ENCODE assay signal across 11 mouse cellular contexts in genomic region chr7:99311433-99311832, GRCm38 (mm10). TPM values are rescaled to one million over a fixed set of nuclear protein-coding genes. Genes with fewer than 3 reads are reported as not detected.
DNase-seq lines count a peak whose midpoint lies in the region; ATAC-seq and TF ChIP-seq lines count a peak whose summit lies in the region.
"Had no signal": no experiment of that assay in that cellular context is flagged by ENCODE, and none has a peak within 500 bp of the region (broad histone marks: within the 10 kb centered on the region; RNA-seq: fewer than 3 reads in every experiment).

No protein-coding gene starts in this region.

- no peaks in the 10 kb centered on the region for H3K36me3 ChIP-seq in kidney, adult 2 months (ENCODE audit: control insufficient read depth, insufficient read depth, low read length)
- peaks cover 11% of the 10 kb centered on the region for H3K36me3 ChIP-seq in hindbrain, embryonic 13.5 days
- H3K36me3 ChIP-seq in midbrain, embryonic 14.5 days (ENCODE audit: control insufficient read depth, insufficient read depth, low read length), result peaks cover 16% of the 10 kb centered on the region
- H3K36me3 ChIP-seq: heart, embryonic 13.5 days; lung, embryonic 15.5 days had no signal

- ATAC-seq in CD4-positive, CD25-positive, alpha-beta regulatory T cell, adult 4 months, result peak; percentile 45
- no peak for ATAC-seq in hindbrain, embryonic 13.5 days (ENCODE audit: low FRiP score)
- no peak for ATAC-seq in midbrain, embryonic 14.5 days (ENCODE audit: low FRiP score, low TSS enrichment)

- 44% methylated on average over 7 of the region's 7 CpGs for WGBS in kidney, adult 2 months
- WGBS in hindbrain, embryonic 13.5 days, result 35% methylated on average over 7 of the region's 7 CpGs
- WGBS in midbrain, embryonic 14.5 days, result 41% methylated on average over 7 of the region's 7 CpGs

- no peaks in the 10 kb centered on the region for H3K27me3 ChIP-seq in kidney, adult 2 months (replicated peaks; ENCODE audit: control insufficient read depth, insufficient read depth, low read length)
- no peaks in the 10 kb centered on the region for H3K27me3 ChIP-seq in hindbrain, embryonic 13.5 days
- no peaks in the 10 kb centered on the region for H3K27me3 ChIP-seq in midbrain, embryonic 14.5 days (ENCODE audit: control insufficient read depth, insufficient read depth, low read length)
- H3K27me3 ChIP-seq: heart, embryonic 13.5 days; lung, embryonic 15.5 days had no signal

- no peak overlapping the region for H3K4me2 ChIP-seq in hindbrain, embryonic 13.5 days
- no peak overlapping the region; the same call in 1 of the 2 replicates for H3K4me2 ChIP-seq in midbrain, embryonic 14.5 days (ENCODE audit: low read length)
- H3K4me2 ChIP-seq: heart, embryonic 13.5 days; lung, embryonic 15.5 days had no signal

- H3K9ac ChIP-seq in hindbrain, embryonic 13.5 days, result peak overlapping the region; percentile 53
- H3K9ac ChIP-seq in midbrain, embryonic 14.5 days (replicated peaks; ENCODE audit: low read length), result peak overlapping the region; percentile 20; the same call in 1 of the 2 replicates
- H3K9ac ChIP-seq: heart, embryonic 13.5 days; lung, embryonic 15.5 days had no signal

- H3K4me3 ChIP-seq in kidney, adult 2 months (ENCODE audit: insufficient read depth, low read depth, low read length), result no peak overlapping the region
- no peak overlapping the region for H3K4me3 ChIP-seq in hindbrain, embryonic 13.5 days
- no peak overlapping the region for H3K4me3 ChIP-seq in midbrain, embryonic 14.5 days (replicated peaks; ENCODE audit: low read depth, low read length)
- H3K4me3 ChIP-seq: erythroblast, embryonic 14.5 days; heart, embryonic 13.5 days; lung, embryonic 15.5 days had no signal

- no peak for TF ChIP-seq CTCF in kidney, adult 2 months (conservative IDR thresholded peaks at IDR 0.05; ENCODE audit: insufficient read depth, insufficient read length, low read depth, low read length)

- DNase-seq in kidney, adult 2 months, result peak; percentile 62
- DNase-seq in kidney, postnatal 4 days, result no peak
- DNase-seq in midbrain, embryonic 14.5 days, result peak; percentile 26
- DNase-seq in c-Kit-positive CD71-positive TER-119-positive erythroid progenitor cells, embryonic 14.5 days (ENCODE audit: low spot score), result no peak
- DNase-seq in urinary bladder, adult 2 months (ENCODE audit: low spot score), result no peak
- DNase-seq in adrenal gland, adult 18-20 months (ENCODE audit: low spot score in 2 of 2), result no peak

- H3K4me1 ChIP-seq in kidney, adult 2 months (ENCODE audit: control insufficient read depth, insufficient read depth, low read length), result no peaks in the 10 kb centered on the region
- H3K4me1 ChIP-seq in hindbrain, embryonic 13.5 days (replicated peaks), result peaks cover 69% of the 10 kb centered on the region
- peaks cover 55% of the 10 kb centered on the region for H3K4me1 ChIP-seq in midbrain, embryonic 14.5 days (ENCODE audit: control insufficient read depth, insufficient read depth, low read length)

- H3K9me3 ChIP-seq in hindbrain, embryonic 13.5 days, result no peaks in the 10 kb centered on the region
- no peaks in the 10 kb centered on the region for H3K9me3 ChIP-seq in midbrain, embryonic 14.5 days (ENCODE audit: control insufficient read depth, low read length)
- H3K9me3 ChIP-seq: heart, embryonic 13.5 days; lung, embryonic 15.5 days had no signal

- no peak for TF ChIP-seq POLR2A in kidney, adult 2 months (IDR thresholded peaks at IDR 0.05; ENCODE audit: low read depth, low read length)

- no peak overlapping the region for H3K27ac ChIP-seq in kidney, adult 2 months (ENCODE audit: insufficient read depth, low read depth, low read length)
- peak overlapping the region; percentile 95 for H3K27ac ChIP-seq in hindbrain, embryonic 13.5 days
- H3K27ac ChIP-seq in midbrain, embryonic 14.5 days (replicated peaks; ENCODE audit: low read depth, low read length), result peak overlapping the region; percentile 86
- H3K27ac ChIP-seq: heart, embryonic 13.5 days; lung, embryonic 15.5 days had no signal

RNA-seq across cellular contexts. Expression of gene Serpinh1, which starts 41.6 kb away (rescaled TPM):
- 127 and 150 TPM in 2 replicates for polyA plus RNA-seq in kidney, adult 2 months (2012; rRNA removed)
- polyA plus RNA-seq in CD4-positive, CD25-positive, alpha-beta regulatory T cell, adult 4 months (2017; shearing (Covaris generic)), result under 1 TPM in 1 of 2 experiments, not detected in 1; 0.15 TPM
- polyA plus RNA-seq in hindbrain, embryonic 13.5 days (2015; fragmentation: Nextera tagmentation; extraction: Ambion mirVana), result 394 and 407 TPM in 2 replicates
- polyA plus RNA-seq in midbrain, embryonic 14.5 days (2014; fragmentation: Nextera tagmentation; extraction: Ambion mirVana), result 61.6 and 89.0 TPM in 2 replicates
- 473 and 550 TPM in 2 replicates for polyA plus RNA-seq in urinary bladder, adult 2 months (2012; rRNA removed)
- 100 to 1,000 TPM; 244 to 442 TPM for total RNA-seq in adrenal gland, adult 18-20 months (2021)

RNA-seq across cellular contexts. Expression of gene Map6, which starts 44.2 kb away (rescaled TPM):
- 1.8 and 2.4 TPM in 2 replicates for polyA plus RNA-seq in kidney, adult 2 months (2012; rRNA removed)
- 1 to 10 TPM; 2.4 to 4.5 TPM for polyA plus RNA-seq in CD4-positive, CD25-positive, alpha-beta regulatory T cell, adult 4 months (2017; shearing (Covaris generic))
- 104 and 106 TPM in 2 replicates for polyA plus RNA-seq in hindbrain, embryonic 13.5 days (2015; fragmentation: Nextera tagmentation; extraction: Ambion mirVana)
- 94.4 and 102 TPM in 2 replicates for polyA plus RNA-seq in midbrain, embryonic 14.5 days (2014; fragmentation: Nextera tagmentation; extraction: Ambion mirVana)
- 13.1 and 16.0 TPM in 2 replicates for polyA plus RNA-seq in urinary bladder, adult 2 months (2012; rRNA removed)
- total RNA-seq in adrenal gland, adult 18-20 months (2021), result 10 to 100 TPM in 1 of 2 experiments, 1 to 10 TPM in 1; 6.6 to 10.9 TPM
- polyA plus RNA-seq: erythroblast, embryonic 14.5 days had no signal

Comparison
In these comparisons a context has a peak if more than half of its experiments do, and no peak if none do; other contexts are left out.
1. DNase-seq: peak in kidney, adult 2 months (single experiment) and midbrain, embryonic 14.5 days (single experiment); none in kidney, postnatal 4 days (0 of 2), c-Kit-positive CD71-positive TER-119-positive erythroid progenitor cells, embryonic 14.5 days (single experiment), urinary bladder, adult 2 months (single experiment) and adrenal gland, adult 18-20 months (0 of 2).
2. RNA of gene Serpinh1, which starts 41.6 kb away (polyA plus RNA-seq): 473 to 550 TPM in urinary bladder, adult 2 months, 394 to 407 TPM in hindbrain, embryonic 13.5 days, 127 to 150 TPM in kidney, adult 2 months and 61.6 to 89.0 TPM in midbrain, embryonic 14.5 days; 0.15 TPM in CD4-positive, CD25-positive, alpha-beta regulatory T cell, adult 4 months; every median in the first group is over 10 times any median in the second.